Mouse (Mus musculus) hindbrain, embryonic 16.5 days (tissue): ENCODE measurements around the gene Retnlg. TPM values are rescaled to one million over a fixed set of nuclear protein-coding genes. Genes with fewer than 3 reads are reported as not detected.

ENCODE experiments used
- polyA plus RNA-seq: library from polyadenylated mRNA; unstranded; fragments of >200 nt; fragmentation: Nextera tagmentation; extraction: Ambion mirVana; gene quantifications from 2 replicates; pipeline ENCODE4 v1.2.1, GENCODE M21; 2015

Retnlg gene
- polyA plus RNA-seq, 1 experiment from 2014 or later: 0.56 TPM

Other genes starting within 250 kb of the Retnlg start
- gene Trat1, start 100.6 kb upstream of the Retnlg start, polyA plus RNA-seq: 0.09 and 0.17 TPM in 2 replicates
- not detected in 2 replicates for gene Retnlb, start 55.8 kb upstream of the Retnlg start, polyA plus RNA-seq
- gene Retnla, start 30.1 kb upstream of the Retnlg start, polyA plus RNA-seq: not detected in 2 replicates
- gene Dzip3, start 121.5 kb downstream of the Retnlg start, polyA plus RNA-seq: 53.5 and 55.2 TPM in 2 replicates
- 6.0 and 7.6 TPM in 2 replicates for gene Cip2a, start 121.6 kb downstream of the Retnlg start, polyA plus RNA-seq
- 0.09 and 0.10 TPM in 2 replicates for gene Myh15, start 184.9 kb downstream of the Retnlg start, polyA plus RNA-seq